Mouse (Mus musculus) layer of hippocampus, postnatal 25 days (tissue): ENCODE measurements around the gene Duox1. TPM values are rescaled to one million over a fixed set of nuclear protein-coding genes. Genes with fewer than 3 reads are reported as not detected.
A peak's percentile ranks its signal among the peaks of the same experiment; 100 is the strongest.

ENCODE experiments used
- DNase-seq, 2 experiments: peaks; one replicate each; pipeline ENCODE4 v3.0.0; 2022; ENCODE audit warnings: mixed read lengths in 2 of 2, low spot score in 1 of 2; ENCODE audit errors: extremely low spot score in 1 of 2
- total RNA-seq, 2 experiments: library from RNA; stranded (reverse); gene quantifications; 2 replicates each; pipeline ENCODE4 v1.2.3; 2021

The Duox1 gene
- not detected for total RNA-seq

DNA sequence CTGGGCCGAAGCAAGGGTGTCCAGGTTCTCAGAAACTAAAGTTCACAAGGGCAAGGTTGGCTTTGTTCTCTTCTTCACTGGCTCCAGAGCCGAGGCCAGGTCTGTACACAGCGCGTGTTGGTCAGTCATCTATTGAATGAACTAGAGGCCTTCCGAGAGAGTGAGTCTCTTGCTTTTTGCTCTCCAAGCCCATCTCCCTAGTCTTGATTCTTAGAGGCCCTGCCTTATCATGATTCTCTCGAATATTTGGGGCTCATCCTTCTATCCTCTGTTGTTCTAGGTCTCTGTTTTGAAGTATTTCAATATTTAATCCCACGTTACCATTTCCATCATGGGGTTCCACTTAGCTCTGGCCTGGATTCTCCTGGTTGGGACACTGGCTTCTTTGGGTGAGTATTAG, at the start of gene Duox1:
TSS of gene Duox1 (plus strand) at position 301 of the 400 bp plus-strand sequence.
- DNase-seq, result no peak

- DNase-seq, result no peak
Observed at GRCm38 (mm10) chr2:122266407-122267193, 48.9 kb upstream of the Duox1 start.

- no peak for DNase-seq
Observed at GRCm38 (mm10) chr2:122278769-122279168, 36.7 kb upstream of the Duox1 start.

GRCm38 (mm10) chr2:122284091-122284490, 31.4 kb upstream of the Duox1 start:
- no peak for DNase-seq

DNA sequence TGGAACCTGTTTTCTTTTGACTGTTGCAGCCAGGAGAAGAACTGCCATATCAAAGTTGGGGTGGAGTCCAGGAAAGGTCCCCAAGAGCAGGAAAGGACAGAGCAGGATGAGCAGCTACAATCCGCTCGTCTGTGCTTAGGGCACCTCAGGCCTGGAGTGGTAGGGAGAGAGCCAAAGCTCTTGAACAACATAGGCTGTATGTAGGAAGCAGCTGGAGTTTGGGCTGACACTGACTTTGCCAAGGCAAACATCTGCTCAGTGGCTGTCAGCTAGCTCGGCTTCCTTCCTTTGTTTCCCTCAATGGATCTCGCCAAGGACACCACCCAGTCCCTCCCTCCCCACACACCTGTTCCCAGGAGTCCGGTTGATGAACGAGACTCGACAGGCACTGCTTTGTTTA, 29.3 kb upstream of the Duox1 start:
- DNase-seq, result no peak

DNA sequence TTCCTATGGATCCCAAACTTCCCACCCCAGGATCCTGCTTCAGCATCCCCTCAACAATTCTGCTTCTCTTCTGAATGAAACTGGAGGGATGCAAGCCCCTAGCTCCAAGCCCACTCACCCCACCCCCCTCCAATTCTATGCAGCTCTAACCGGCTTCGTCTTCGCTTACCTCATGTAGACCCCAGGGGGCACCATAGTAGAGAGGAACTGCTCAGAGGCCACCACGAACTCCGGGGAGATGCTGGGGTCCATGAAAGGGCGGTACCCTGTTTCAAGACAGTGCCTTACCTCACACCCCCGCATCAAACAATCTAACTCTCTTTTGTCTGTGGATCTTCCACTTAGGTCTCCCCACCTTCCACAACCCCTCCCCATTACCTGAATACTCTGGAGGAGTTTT, 20.6 kb upstream of the Duox1 start:
- no peak for DNase-seq

GRCm38 (mm10) chr2:122297271-122298095, 18.0 kb upstream of the Duox1 start:
- DNase-seq, result no peak

GRCm38 (mm10) chr2:122298096-122298499, 17.4 kb upstream of the Duox1 start, which contains the start of gene Duox2:
TSS of gene Duox2 (minus strand) at chr2:122298449.
- no peak for DNase-seq

GRCm38 (mm10) chr2:122298596-122299490, 16.6 kb upstream of the Duox1 start, which contains the start of gene Duoxa2:
TSS of gene Duoxa2 (plus strand) at chr2:122298900.
- DNase-seq, result no peak

DNA sequence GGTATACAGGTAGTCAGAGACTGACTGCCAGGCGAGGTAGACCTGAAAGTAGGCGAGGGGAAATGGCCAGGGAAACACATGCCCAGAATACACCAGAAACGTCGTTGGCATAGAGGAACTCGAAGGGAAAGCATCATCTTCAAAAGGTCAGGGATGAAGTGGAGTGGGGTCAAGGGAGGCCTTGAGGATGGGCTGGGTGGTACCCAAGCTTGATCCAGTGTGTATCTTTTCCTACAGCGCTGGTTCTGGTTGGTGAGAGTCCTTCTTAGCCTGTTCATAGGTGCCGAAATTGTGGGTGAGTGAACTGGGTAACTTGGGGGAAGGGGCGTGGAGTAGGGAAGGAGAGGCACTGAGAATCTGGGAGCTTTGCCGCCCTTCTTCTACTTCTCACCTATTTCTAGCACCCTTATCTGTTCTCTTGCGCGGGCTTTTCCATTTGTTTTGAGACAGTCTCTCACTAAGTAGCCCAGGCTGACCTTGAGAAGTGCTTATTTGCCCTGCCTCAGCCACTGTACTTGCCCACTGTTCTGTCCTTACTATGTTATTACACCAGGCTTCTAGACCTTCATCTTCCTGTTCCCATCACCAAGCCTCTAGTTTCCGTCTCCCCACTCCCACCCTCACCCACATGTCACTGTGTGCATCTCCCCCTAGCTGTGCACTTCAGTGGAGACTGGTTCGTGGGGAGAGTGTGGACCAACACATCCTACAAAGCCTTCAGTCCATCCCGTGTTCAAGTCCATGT, 15.4 kb upstream of the Duox1 start:
- DNase-seq, result no peak

GRCm38 (mm10) chr2:122300656-122301020, 14.8 kb upstream of the Duox1 start:
- no peak for DNase-seq

- no peak for DNase-seq
Observed at GRCm38 (mm10) chr2:122301081-122301920, 14.2 kb upstream of the Duox1 start.

GRCm38 (mm10) chr2:122301921-122302573, 13.4 kb upstream of the Duox1 start:
- no peak for DNase-seq

- peak; percentile 28 to 62 for DNase-seq
Observed at GRCm38 (mm10) chr2:122302574-122303241, 12.8 kb upstream of the Duox1 start.

GRCm38 (mm10) chr2:122304544-122304943, 10.9 kb upstream of the Duox1 start:
- no peak for DNase-seq

GRCm38 (mm10) chr2:122305097-122305892, 10.2 kb upstream of the Duox1 start:
- DNase-seq, result no peak

- no peak for DNase-seq
Observed at GRCm38 (mm10) chr2:122306184-122306583, 9.3 kb upstream of the Duox1 start.
